Mouse (Mus musculus) spleen, postnatal 4 days (tissue): ENCODE results near the gene Olfr114.

ENCODE experiments used
- DNase-seq, 2 experiments: peaks; one replicate each; pipeline ENCODE4 v3.0.0; 2022; ENCODE audit warnings: low spot score in 2 of 2

Olfr114 gene

DNA sequence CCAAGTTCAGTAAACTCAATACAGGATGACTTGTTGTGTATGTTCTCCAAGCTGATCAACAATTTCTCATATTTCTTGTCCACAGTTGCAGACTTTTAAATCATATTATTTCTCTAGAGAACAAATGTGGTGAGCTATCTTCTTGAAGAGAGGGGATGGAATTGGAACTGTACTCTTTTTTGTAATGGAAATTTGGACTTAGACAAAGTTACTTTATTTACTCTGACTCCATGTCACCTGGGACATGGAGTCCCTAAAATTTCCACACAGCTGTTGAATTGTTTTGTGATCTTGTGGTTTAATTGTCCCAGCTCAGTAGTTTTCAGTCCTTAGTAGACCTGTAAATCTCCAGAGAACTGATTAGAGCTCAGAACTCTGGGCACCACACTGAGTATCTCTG, at the start of gene Olfr114:
Olfr114 (minus strand) TSS at position 101 of the 400 bp plus-strand sequence.
- DNase-seq, result no peak

DNA sequence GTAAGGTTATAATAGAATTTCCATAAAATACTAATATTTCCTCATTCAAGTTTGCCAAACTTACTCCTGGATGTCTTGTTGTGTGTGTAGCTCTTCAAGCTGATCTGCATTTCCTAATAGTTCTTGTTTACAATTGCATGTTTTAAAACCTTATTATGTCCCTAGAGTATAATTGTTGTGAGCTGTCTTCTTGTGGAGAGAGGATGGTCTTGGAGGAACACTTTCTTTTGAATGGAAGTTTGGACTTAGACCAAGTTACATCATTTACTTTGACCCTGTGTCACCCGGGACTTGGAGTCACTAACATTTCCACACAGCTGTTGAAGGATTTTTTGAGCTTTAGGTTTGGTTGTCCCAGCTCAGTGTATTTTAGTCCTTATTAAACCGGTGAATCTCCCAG, 34.5 kb upstream of the Olfr114 start, which contains the start of the genes Olfr115 and Olfr116:
Olfr115 (minus strand) TSS at position 101 of the 400 bp plus-strand sequence.
Olfr116 (minus strand) TSS at position 191 of the 400 bp plus-strand sequence.
- no peak for DNase-seq

DNA sequence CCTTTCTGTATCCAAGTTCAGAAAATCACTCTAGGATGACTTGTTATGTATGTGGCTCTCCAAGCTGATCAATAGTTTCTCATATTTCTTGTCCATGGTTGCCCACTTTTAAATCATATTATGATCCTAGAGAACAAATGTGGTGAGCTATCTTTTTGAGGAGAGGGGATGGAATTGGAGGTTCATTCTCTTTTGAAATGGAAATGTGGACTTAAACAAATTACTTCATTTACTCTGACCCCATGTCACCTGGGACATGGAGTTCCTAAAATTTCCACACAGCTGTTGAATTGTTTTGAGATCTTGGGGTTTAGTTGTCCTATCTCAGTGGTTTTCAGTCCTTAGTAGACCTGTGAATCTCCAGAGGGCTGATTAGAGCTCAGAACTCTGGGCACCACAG, 15.0 kb downstream of the Olfr114 start, which contains the start of gene Olfr113:
Olfr113 (minus strand) TSS at position 101 of the 400 bp plus-strand sequence.
- DNase-seq, result no peak

DNA sequence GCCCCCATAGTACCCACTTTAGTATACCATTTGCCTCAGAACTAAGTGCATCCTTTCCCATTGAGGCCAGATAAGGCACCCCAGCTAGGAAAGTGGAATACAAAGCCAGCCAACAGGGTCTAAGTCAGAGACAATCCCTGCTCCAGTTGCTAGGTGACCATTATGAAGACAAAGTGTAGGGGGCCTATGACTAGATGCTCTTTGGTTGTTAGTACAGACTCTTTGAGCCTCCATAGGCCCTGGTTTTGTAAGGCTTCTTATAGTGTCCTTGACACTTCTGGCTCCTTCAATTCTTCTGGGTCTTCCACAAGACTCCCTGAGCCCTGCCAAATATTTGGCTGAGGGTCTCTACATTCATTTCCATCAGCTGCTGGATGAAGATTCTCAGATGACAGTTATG, 23.2 kb downstream of the Olfr114 start, which contains the start of gene Olfr112:
Olfr112 (minus strand) TSS at position 101 of the 400 bp plus-strand sequence.
- no peak for DNase-seq

DNA sequence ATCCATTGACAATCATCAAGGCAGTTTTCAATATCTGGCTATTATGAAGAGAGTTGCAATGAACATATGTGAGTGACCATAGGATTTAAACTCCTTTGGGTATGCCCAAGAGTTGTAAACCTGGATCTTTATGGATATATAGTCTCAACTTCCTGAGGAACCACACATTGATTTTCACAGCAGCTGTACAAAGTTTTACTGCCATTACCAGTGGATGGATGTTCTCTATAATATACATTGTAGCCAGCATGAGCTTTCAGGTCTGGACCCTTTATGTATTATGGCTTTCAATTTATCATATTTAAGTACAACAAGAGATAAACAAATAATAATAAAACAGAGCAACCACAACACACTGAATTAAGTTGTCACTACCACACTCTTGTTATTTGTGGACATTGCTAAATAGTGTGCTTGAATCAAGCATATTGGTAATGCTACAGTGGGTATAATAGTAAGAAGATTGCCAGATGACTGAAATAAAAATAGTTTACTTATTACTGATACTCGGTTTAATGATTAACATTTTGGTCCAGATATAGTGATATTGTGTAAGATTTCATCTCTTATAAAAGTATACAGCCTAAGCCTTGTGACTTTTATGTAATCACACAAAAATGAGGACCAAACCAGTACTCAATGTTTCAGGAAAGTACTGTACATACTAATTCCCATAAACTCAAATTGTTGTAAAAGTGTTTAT, 33.5 kb downstream of the Olfr114 start:
- no peak for DNase-seq

DNA sequence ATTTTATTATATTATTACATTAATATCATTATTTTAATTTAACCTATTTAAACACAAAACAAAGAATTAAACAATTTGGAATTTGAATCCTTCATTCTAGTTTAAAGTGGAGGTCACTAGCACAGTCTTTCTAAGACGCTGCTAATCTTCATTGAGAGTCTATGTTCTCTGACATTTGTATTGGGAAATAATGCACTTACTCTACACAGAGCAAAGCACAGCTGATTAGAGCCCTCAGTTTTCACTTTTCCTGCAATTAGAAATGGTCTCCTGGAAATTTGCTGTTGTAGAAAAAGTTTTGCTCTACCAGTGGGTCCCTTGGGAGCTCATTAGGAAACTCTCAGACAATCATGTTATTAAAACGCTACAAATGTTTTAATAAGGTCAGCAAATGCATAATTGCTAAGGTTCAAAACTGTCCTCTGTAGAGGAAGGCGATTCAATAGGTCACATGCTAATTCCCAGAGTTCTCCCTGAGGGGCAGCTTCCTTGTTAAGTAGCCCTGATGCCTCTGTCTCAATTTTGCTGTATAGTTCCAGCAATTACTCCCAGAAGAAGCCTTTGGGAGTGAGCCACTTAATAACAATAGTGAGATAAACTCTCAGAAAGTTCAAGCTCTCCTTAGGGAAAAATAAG, 48.6 kb downstream of the Olfr114 start:
- no peak for DNase-seq

DNA sequence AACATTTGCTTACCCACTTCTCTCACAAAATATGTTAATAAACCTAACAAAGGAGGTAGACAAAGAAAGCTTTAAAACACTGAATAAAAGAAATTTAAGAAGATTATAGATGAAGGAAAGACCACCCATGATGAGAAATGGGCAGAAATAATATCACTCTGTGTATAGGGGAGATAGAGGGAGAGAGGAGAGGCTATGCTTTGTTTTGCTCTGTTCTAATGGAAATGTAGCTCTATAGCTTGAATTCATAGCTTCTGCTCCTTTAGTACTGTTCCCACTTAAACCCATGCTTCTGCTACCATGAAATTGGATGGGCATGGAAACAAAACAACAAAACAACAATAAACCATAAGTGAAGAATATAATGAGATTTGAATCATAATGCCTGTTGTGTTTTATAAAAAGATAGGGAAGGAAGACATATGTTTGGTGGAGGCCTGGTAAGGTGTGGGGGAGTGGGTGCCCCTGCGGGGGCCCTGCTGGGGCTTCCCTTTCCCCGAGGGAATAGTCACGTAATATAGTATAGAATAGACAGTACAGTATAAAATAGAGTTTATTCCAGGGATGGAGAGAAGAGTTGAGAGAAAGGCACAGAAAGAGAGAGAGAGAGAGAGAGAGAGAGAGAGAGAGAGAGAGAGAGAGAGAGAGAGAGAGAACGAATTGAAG, 51.0 kb downstream of the Olfr114 start:
- no peak for DNase-seq
